Mouse (Mus musculus) C2C12 (cell line): ENCODE results near the gene Kirrel3.

Experiments
- CEBPB ChIP-seq: IDR thresholded peaks from one replicate; pipeline ENCODE4 v1.6.1; 2011; ENCODE audit warnings: low read depth, mild to moderate bottlenecking, control low read depth, moderate library complexity
- CTCF ChIP-seq: IDR thresholded peaks from one replicate; pipeline ENCODE4 v1.5.1; 2011; ENCODE audit not compliant: control insufficient read depth, insufficient read depth, insufficient read length
- MAX ChIP-seq: IDR thresholded peaks from one replicate; pipeline ENCODE4 v1.6.1; 2011; ENCODE audit warnings: mild to moderate bottlenecking, control low read depth
- USF1 ChIP-seq: IDR thresholded peaks from one replicate; pipeline ENCODE4 v1.6.1; 2011; ENCODE audit warnings: low read depth, mild to moderate bottlenecking, control low read depth, moderate library complexity

GRCm38 (mm10) chr9:34846440-34846839, 360.7 kb downstream of the Kirrel3 start:
- TF ChIP-seq CEBPB (no peak), CTCF (no peak), USF1 (no peak), MAX (no peak)
